Mouse (Mus musculus) thymus, postnatal 10 days (tissue): ENCODE measurements around the gene Mars2.
A peak's percentile ranks its signal among the peaks of the same experiment; 100 is the strongest.

Experiments
- DNase-seq, 2 experiments: peaks; one replicate each; pipeline ENCODE4 v3.0.0; 2021; ENCODE audit warnings: low spot score in 2 of 2

The Mars2 gene

DNA sequence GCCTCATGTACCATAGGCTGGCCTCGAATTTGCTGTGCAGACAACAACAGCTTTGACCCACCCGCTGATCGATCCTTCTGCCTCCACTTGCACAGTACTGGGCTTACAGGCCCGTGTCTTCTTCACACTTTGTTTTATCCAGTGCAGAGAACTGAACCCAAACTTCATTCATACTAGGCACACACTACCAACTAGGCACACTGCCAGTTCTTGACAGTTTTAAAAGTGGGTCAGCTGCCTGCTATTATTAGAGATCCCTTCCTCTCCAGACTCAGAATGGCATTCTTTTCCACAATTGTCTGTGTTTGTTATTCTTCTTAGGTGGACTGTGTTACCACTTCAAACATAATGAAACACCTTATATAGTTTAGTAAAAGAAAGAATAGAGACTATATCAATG is 15.6 kb upstream of the Mars2 start:
- no peak for DNase-seq

DNA sequence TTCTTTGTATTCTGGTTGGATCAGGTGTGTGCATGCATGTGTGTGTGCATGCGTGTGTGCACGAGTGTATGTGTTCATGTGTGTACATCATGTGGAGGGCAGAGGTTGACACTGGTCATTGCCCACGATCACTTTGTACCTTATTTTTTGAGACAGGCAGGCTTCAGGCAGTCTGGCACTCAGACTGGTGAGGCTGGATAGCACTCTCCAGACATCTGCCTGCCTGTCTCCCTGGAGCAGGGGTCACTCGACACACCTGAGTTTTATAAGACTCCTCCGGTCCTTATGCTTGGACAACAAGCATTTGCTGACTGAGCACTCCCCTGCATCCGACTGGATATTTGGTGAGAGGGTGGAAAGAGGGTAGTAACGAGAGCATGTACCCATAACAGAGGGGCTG is 14.0 kb upstream of the Mars2 start:
- no peak for DNase-seq

DNA sequence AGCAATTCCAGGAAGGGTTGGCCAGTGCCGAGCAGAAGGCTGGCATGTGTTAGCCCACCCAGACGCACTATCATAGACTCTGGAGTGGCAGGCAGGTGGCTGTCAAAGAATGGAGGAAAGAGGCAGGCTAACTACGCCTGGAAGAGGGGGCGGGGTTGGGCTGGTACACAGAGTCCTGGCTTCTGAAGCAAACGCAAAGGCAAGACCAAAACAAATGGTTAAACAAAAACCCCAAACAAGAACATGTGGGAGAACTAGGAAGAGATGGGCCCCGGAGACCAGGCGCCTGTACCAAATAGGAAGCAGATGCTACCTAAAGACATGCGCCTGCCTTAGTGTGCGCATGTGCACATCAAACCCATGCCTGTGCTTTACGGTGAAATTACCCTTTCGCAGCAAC is 12.9 kb upstream of the Mars2 start:
- DNase-seq, result no peak

DNA sequence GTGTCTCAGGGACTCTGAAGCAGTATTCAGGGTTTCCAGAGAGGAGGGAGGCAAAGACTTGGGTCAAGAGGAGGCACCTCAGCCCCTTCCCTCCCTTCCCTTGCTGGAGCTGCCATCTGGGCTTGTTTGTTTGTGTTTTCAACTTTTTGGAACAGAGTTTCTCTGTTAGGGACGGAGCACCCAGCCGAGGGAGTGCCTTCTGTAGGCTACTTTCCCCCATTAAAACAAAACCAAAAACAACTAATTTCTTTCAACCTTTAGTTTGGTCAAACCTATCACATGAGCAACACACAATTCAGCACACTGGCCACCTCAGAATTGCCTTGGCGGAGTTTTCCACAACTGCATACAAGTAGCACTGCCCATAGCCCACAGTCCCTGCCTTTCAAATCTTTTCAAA is 11.6 kb upstream of the Mars2 start:
- no peak for DNase-seq

DNA sequence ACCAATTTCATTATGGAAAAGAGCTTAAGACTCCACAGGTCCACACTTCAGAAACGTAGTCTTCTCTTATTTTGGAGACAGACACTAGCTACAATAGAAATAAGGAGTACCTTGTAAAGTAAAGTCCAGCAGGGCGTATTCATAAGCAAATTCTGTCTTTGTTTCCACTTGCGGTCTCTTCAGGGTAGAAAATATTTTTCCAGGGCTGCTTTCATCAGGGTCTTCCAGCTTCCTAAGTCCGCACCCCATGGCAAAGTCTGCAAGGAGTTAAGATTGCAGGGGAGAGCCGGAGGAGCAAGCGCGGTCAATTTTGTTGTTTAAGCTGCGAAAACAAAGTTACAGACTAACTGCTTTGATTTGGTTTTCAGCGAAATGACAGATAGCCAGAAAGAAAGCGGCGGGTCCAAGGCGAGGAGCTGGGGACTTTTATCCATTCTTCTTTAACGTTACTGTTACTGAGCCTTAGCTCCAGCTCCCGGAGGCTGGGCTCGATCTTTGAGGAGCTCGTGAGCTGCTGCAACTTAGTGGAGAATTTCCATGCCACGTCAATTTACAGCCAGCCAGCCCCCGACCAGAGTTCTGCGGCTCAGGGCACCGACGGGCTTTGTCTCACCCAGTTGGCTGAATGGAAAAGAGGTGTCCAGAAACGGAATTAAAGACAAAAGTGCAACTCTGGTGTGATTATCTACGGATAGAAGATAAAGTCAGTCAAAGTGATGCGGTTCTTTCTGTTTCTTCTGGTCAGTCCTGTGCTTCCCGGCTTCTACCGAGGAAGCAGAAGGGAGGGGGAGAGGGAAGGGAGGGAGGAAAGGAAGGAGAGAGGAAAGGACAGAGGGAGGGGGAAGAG is 10.7 kb upstream of the Mars2 start, which contains the start of gene Rftn2:
Gene Rftn2, minus strand, starts transcription at position 772 of the 847 bp plus-strand sequence.
- DNase-seq, result no peak

DNA sequence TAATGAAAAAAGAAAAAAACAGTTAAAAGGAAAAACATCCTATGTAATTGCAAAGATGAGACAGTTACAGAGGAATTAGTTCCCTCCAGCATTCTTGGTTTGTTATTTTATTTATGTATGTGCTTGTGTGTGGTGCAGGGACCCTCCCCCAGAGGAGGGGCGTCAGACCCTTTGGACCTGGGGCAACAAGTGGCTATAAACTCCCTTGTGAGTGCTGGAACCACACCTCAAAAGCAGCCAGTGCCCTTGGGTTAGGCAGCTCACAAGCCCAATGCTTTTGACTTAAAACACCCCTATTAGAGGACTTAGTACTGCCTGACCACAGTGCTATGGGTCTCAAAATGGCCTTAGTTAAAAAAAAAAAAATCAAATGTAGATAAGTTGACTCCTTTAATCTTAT is 9.6 kb upstream of the Mars2 start:
- DNase-seq, result no peak

DNA sequence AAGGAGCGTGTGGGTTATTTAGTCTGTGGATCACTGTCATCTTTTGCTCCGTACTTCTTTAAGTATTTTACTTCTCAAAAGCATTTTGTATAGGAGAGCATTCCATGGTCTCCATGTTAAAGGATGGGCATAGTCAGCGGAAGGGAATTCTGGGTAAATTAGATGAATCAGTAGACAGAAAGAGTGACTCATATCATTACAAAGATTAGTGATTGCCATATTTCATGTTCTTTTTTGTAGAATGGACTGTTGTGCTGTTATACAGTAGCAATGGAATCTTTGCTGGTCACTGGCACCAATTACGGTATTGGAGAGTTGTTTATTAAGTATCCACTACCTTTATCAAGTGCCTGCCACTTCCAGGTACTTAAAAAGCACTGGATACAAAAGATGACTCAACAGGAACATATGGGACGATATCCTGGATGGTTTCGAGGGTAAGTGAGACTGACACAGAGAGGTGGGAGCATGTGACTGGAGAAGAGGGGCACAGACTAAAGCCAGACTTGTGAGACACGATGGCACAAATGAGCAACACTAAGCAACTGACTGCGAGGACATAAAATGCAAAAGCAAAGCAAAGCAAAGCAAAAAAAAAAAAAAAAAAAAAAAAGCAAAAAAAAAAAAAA is 8.6 kb upstream of the Mars2 start:
- DNase-seq, result no peak

DNA sequence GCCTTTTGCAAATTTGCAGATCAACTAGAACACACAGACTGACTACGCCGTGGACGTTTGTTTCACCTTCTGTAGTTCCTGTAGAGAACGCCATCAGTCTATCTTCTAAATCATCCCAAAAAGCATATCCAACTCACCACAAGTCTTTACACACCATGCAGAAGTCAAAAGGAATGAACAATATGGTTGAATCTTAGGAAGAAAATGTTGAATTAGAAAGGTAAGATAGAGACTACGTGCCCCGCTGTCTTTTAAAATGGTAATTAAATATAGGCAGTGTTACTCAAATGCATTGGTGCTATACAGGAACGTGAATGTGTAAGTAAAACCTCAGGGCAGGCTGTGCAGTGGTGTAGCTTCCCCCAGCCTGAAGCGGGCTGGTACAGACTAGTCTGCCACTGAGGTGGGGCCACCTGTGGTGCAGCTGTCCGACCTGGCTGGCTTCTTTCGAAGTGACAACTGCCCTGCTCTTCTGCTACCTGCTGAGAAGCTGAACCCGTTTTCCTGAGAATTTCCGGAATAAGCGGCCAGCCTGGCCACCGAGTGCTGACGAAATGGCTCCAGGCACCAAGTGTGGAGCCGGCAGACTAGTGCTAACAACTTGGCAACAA is 2.0 kb upstream of the Mars2 start:
- no peak for DNase-seq

DNA sequence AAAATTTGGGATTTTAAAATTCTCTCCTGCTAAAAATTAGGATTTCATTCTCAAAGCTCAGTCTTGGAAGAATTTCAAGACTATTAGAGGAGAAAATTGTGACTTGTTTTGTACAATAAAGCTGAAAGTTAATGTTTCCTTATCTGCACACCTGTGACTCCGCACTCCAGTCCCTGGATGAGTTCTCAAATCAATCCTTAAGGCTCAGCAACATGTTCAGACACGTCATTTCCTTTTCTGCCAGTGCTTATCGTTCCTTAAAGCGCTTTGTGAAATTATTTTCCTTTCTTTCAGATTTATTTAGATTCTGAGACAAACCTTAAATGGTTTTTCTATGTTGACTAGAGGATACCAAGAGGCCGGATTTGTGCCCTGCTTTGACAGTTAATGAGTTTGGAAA is 490 bp upstream of the Mars2 start:
- no peak for DNase-seq

DNA sequence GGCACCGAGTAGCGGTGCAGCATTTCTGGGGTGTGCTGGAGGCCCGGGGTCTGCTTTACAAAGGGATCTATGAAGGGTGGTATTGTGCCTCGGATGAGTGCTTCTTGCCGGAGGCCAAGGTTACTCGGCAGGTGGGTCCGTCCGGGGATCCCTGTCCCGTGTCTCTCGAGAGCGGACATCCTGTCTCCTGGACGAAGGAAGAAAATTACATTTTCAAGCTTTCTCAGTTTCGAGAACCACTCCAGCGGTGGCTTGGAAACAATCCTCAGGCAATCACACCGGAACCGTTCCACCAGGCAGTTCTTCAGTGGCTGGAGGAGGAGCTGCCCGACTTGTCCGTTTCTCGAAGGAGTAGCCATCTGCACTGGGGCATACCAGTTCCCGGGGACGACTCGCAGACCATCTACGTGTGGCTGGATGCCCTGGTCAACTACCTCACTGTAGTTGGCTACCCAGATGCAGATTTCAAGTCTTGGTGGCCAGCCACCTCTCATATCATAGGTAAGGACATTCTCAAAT is 725 bp downstream of the Mars2 start:
- peak in 1 of 2 experiments; percentile 20 for DNase-seq

DNA sequence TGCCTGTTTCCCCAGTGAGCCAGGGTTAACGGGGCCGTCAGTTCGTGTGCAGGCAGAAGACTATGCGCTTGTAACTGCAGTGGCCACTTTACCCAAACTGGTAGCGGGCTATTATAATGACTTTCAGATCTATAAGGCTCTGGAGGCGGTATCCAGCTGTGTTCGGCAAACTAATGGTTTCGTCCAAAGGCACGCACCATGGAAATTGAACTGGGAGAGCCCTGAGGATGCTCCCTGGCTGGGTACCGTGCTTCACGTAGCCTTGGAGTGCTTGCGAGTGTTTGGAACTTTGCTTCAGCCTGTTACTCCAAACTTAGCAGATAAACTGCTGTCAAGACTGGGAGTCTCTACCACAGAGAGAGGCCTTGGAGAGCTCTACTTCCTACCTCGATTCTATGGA is 1.5 kb downstream of the Mars2 start:
- peak in 1 of 2 experiments; percentile 6 for DNase-seq

DNA sequence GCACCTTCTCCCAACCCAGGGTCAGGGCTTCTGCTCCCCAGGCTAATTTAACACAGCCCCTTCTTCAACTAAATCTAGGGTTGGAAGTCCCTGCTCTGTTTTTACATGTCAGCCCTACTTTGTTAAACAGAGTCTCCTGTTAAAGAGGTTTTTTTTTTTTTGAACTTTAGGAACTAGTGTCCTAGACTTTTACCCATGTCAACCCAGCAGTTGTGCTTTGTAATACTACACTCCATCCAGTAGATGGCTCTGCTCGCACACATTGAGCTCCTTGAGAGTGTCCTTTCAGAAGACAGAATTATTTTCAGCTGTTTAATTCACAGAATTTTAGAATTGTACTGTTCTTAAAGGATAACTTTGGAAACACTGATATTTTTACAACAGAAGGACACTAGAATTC is 2.3 kb downstream of the Mars2 start:
- DNase-seq, result peak in 1 of 2 experiments; percentile 44

DNA sequence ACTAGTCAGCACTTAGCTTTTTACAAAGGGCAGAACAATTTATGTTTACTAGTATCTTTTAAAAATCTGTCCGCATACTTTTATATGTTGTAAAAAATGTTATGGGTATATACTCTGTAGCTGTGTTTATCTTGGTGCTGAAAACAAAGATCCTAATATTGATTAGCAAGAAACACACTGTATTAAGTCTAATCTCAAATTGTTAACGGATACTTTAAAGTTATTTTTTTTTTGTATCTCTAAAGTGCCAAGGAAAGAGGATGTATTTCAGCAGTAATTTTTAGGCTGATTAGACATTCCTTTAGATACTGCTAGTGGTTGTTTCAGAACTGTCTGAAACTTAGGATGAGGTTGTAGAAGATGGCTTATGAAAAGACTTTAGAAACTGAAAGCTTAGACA is 9.4 kb downstream of the Mars2 start:
- no peak for DNase-seq

DNA sequence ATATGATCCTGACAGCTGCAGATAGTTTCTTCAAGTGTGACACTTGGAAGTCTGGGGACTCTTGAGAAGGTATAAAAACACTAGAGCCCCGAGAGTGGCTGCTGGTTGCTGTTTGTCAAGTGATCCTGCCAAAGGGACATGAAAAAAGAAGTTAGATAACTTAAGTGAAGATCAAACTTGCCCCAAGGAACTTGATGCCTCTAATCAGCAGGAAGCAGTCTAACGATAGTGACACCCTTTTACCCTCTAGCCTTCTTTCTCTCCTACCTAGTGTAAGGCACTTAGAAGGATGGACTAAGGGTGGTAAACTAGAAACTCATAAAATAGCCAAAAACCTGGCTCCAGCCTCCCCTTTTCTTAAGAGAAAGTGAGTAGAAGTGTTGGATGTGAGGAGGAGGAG is 27.4 kb downstream of the Mars2 start:
- DNase-seq, result no peak

DNA sequence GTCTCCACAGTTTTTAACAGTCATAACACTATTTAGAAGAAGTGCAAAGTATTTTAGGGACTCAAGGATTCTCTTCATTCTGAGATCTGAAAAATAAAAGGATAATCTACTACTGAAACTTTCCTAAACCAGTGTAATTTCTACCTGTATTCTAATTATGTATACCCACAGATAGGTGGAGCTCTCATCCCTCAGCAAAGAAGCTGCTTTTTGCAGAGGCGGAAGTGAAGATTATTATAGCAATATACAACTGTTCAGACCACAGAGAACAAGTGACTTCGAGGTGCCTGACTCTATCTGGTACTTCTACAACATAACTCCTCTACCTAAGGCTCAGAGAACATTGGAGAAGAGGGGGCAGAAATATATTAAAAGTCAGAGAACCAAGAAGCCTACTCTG is 28.5 kb downstream of the Mars2 start:
- no peak for DNase-seq

DNA sequence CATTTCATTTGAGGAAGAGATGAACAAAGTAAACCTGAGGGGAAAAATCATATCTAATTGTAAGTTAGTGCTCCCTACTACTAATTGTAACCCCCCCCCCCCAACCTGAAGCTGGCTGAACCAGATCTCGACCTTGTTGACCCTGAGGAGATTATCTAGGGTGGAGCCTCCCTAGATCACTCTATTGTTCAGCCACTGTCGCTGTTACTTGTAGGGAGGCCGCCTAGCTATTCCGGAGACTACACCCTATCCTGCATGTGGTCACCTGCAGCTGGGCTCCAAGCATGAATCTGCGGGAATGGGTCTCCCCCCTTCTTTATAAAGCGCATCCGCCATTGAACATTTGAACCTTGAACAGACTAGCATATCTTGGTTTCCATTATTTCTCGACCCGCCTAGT is 42.1 kb downstream of the Mars2 start:
- no peak for DNase-seq
